Mouse (Mus musculus) liver, adult 2 months (tissue): ENCODE measurements around the gene Wdr45. TPM values are rescaled to one million over a fixed set of nuclear protein-coding genes. Genes with fewer than 3 reads are reported as not detected.
A peak's percentile ranks its signal among the peaks of the same experiment; 100 is the strongest.

Experiments
- DNase-seq: peaks from one replicate; pipeline ENCODE4 v3.0.0-alpha.2; 2011; ENCODE audit warnings: low read depth, low spot score; ENCODE audit errors: extremely low read depth
- H3K27ac ChIP-seq: fragments of 200-500 bp; replicated peaks from 2 replicates; pipeline ENCODE4 v1.5.1; 2012; ENCODE audit warnings: low read depth, mild to moderate bottlenecking, control low read depth, inconsistent platforms, low read length; ENCODE audit not compliant: insufficient read depth
- H3K27me3 ChIP-seq: fragments of 200-500 bp; 2 replicates; pipeline ENCODE4 v1.6.1; 2012; ENCODE audit warnings: mild to moderate bottlenecking, moderate library complexity, low read length, inconsistent platforms; ENCODE audit not compliant: control insufficient read depth, insufficient read depth
- H3K36me3 ChIP-seq: fragments of 200-500 bp; 2 replicates; pipeline ENCODE4 v1.6.1; 2012; ENCODE audit warnings: low read length, inconsistent platforms; ENCODE audit not compliant: control insufficient read depth, insufficient read depth
- H3K4me1 ChIP-seq: fragments of 200-500 bp; 2 replicates; pipeline ENCODE4 v1.6.1; 2011; ENCODE audit warnings: low read length; ENCODE audit not compliant: control insufficient read depth, insufficient read depth
- H3K4me3 ChIP-seq: fragments of 200-500 bp; 2 replicates; pipeline ENCODE4 v1.5.1; 2011; ENCODE audit warnings: low read depth, mild to moderate bottlenecking, control low read depth, low read length, moderate library complexity; ENCODE audit not compliant: insufficient read depth
- H3K79me2 ChIP-seq: fragments of 200-500 bp; 2 replicates; pipeline ENCODE4 v1.6.1; 2012; ENCODE audit warnings: inconsistent platforms, mild to moderate bottlenecking, low read length, moderate library complexity; ENCODE audit not compliant: control insufficient read depth, insufficient read depth
- H3K9ac ChIP-seq: fragments of 200-500 bp; 2 replicates; pipeline ENCODE4 v1.6.1; 2012; ENCODE audit warnings: low read depth, mild to moderate bottlenecking, control low read depth, inconsistent platforms, low read length
- CTCF ChIP-seq: fragments of 200-500 bp; IDR thresholded peaks from 2 replicates; pipeline ENCODE4 v1.5.1; 2011; ENCODE audit warnings: low read depth, low read length, control low read depth
- POLR2A ChIP-seq: fragments of 200-500 bp; IDR thresholded peaks from 2 replicates; pipeline ENCODE4 v1.6.1; 2011; ENCODE audit warnings: low read length, control low read depth; ENCODE audit not compliant: insufficient read depth; ENCODE audit errors: extremely low read depth
- WGBS: fragments of 180-500 bp; shearing (Covaris S2); methylation state at CpG from one replicate; pipeline ENCODE4 v1.1.7; 2018; 5-methylcytosine and 5-hydroxymethylcytosine counted together
- polyA plus RNA-seq: library from polyadenylated mRNA; depleted of rRNA; stranded (reverse); fragments of >200 nt; gene quantifications from 2 replicates; pipeline ENCODE4 v1.2.3, GENCODE M21; 2012
- total RNA-seq: library from RNA; depleted of rRNA; stranded (reverse); fragments of >200 nt; gene quantifications from 2 replicates; pipeline ENCODE4 v1.2.3, GENCODE M21; 2014

Gene Wdr45
- total and polyA plus RNA-seq, 2 experiments: 33.4 to 48.3 TPM

- no peak for TF ChIP-seq CTCF
- no peak for TF ChIP-seq POLR2A
- DNase-seq: peak; percentile 25
- peak overlapping the region; percentile 82 for H3K27ac ChIP-seq
- WGBS: 7% methylated on average over 22 of the region's 22 CpGs
- H3K79me2 ChIP-seq: no peaks in the 10 kb centered on the region; the same call in 1 of the 2 replicates
- peak overlapping the region; percentile 76 for H3K4me3 ChIP-seq
- H3K4me1 ChIP-seq: peaks cover 13% of the 10 kb centered on the region
- no peaks in the 10 kb centered on the region for H3K27me3 ChIP-seq
- peak overlapping the region; percentile 88 for H3K9ac ChIP-seq
- H3K36me3 ChIP-seq: peaks cover 15% of the 10 kb centered on the region
Measured at GRCm38 (mm10) chrX:7763631-7764393, 49.7 kb downstream of the Wdr45 start.

GRCm38 (mm10) chrX:7764657-7765280, 50.6 kb downstream of the Wdr45 start:
- H3K4me3 ChIP-seq: no peak overlapping the region
- WGBS: 41% methylated on average over 9 of the region's 9 CpGs
- H3K27ac ChIP-seq: peak overlapping the region; percentile 72
- H3K4me1 ChIP-seq: peaks cover 13% of the 10 kb centered on the region
- peak overlapping the region; percentile 20; the same call in 1 of the 2 replicates for H3K9ac ChIP-seq
- no peak for TF ChIP-seq POLR2A
- no peak for TF ChIP-seq CTCF
- no peaks in the 10 kb centered on the region for H3K27me3 ChIP-seq
- no peak for DNase-seq
- peaks cover 23% of the 10 kb centered on the region for H3K36me3 ChIP-seq
- no peaks in the 10 kb centered on the region; the same call in 1 of the 2 replicates for H3K79me2 ChIP-seq

DNA sequence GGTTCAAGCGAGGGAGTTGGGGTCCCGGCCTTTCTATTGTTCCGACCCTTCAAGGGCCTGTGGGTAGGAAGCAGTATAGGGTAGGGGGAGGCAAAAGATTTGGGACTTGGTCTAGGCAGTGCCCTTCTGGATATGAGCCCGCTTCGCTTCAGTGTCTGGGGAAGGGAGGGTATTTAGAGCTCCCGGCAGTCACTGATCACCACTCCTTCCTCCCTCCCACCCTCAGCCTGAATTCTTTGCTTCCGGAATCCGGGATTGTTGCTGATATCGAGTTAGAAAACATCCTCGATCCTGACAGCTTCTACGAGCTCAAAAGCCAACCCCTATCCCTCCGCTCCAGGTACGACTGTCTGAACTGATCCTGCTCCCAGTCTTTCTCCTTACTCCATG, 51.1 kb downstream of the Wdr45 start:
- Histone ChIP-seq H3K4me3 (peak overlapping the region; percentile 8), H3K4me1 (peaks cover 13% of the 10 kb centered on the region), H3K27ac (peak overlapping the region; percentile 72), H3K79me2 (no peaks in the 10 kb centered on the region; the same call in 1 of the 2 replicates), H3K27me3 (no peaks in the 10 kb centered on the region), H3K9ac (peak overlapping the region; percentile 53), H3K36me3 (peaks cover 26% of the 10 kb centered on the region)
- 42% methylated on average over 13 of the region's 13 CpGs for WGBS
- no peak for TF ChIP-seq CTCF
- no peak for TF ChIP-seq POLR2A
- no peak for DNase-seq

DNA sequence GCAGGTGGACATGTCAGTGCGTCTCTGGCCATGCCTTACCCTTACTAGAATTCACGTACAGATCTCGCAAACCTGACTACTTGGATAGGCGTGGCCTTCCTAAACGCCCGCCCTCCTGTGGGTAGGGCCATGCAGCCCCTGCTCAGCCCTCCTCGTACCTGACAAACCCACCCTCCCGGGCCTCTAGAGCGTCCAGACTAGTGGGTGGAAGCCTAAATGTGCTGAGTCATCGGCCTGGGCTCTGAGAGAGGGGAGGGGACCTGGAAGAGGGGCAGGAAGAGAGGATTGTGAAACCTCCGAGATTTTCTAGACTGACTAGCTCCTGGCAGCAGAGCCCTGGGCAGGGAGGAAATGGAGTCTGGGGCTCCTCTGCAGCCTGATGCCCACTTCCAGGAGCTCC, 51.6 kb downstream of the Wdr45 start:
- Histone ChIP-seq H3K27me3 (no peaks in the 10 kb centered on the region), H3K9ac (peak overlapping the region; percentile 53), H3K79me2 (no peaks in the 10 kb centered on the region; the same call in 1 of the 2 replicates), H3K4me1 (peaks cover 13% of the 10 kb centered on the region), H3K27ac (peak overlapping the region; percentile 72), H3K36me3 (peaks cover 31% of the 10 kb centered on the region), H3K4me3 (peak overlapping the region; percentile 8)
- 2% methylated on average over 11 of the region's 11 CpGs for WGBS
- TF ChIP-seq CTCF (no peak), POLR2A (no peak)
- DNase-seq: peak; percentile 82

GRCm38 (mm10) chrX:7769302-7770017, 55.3 kb downstream of the Wdr45 start:
- peaks cover 8% of the 10 kb centered on the region for H3K4me1 ChIP-seq
- H3K36me3 ChIP-seq: peaks cover 48% of the 10 kb centered on the region
- no peaks in the 10 kb centered on the region for H3K79me2 ChIP-seq
- no peaks in the 10 kb centered on the region for H3K27me3 ChIP-seq
- no peak for DNase-seq
- H3K9ac ChIP-seq: no peak overlapping the region
- H3K27ac ChIP-seq: no peak overlapping the region
- no peak for TF ChIP-seq CTCF
- H3K4me3 ChIP-seq: no peak overlapping the region
- WGBS: 80% methylated on average over 7 of the region's 7 CpGs
